Mouse (Mus musculus) forebrain, embryonic 10.5 days (tissue): ENCODE measurements at regions not wholly inside any gene's neighbourhood (a gene's known extent, or its start where the extent isn't known, plus 50 kb on each side); places are given as distances from the start of the nearest gene placed in this dataset.
A peak's percentile ranks its signal among the peaks of the same experiment; 100 is the strongest.

Source experiments
- DNase-seq: peaks from one replicate; pipeline ENCODE4 v3.0.0-alpha.2; 2017; ENCODE audit warnings: low spot score; ENCODE audit errors: extremely low spot score
- H3K27ac ChIP-seq: fragments of 300-500 bp; sonication (generic); 2 replicates; pipeline ENCODE4 v1.5.1; 2016; ENCODE audit warnings: mild to moderate bottlenecking
- H3K27me3 ChIP-seq: fragments of 300-500 bp; sonication (generic); 2 replicates; pipeline ENCODE4 v1.6.1; 2016; ENCODE audit warnings: mild to moderate bottlenecking; ENCODE audit not compliant: poor library complexity, severe bottlenecking
- H3K36me3 ChIP-seq: fragments of 300-500 bp; sonication (generic); replicated peaks from 2 replicates; pipeline ENCODE4 v1.6.1; 2016; ENCODE audit warnings: mild to moderate bottlenecking, moderate library complexity
- H3K4me1 ChIP-seq: fragments of 300-500 bp; sonication (generic); 2 replicates; pipeline ENCODE4 v1.6.1; 2016
- H3K4me3 ChIP-seq: fragments of 300-500 bp; sonication (generic); 2 replicates; pipeline ENCODE4 v1.5.1; 2016; ENCODE audit warnings: mild to moderate bottlenecking, moderate library complexity
- H3K9me3 ChIP-seq: fragments of 300-500 bp; sonication (generic); 2 replicates; pipeline ENCODE4 v1.6.1; 2016; ENCODE audit warnings: mild to moderate bottlenecking, moderate library complexity
- WGBS: fragments of 180-500 bp; shearing (Covaris S2); methylation state at CpG from one replicate; pipeline ENCODE4 v1.1.7; 2016; 5-methylcytosine and 5-hydroxymethylcytosine counted together

- DNase-seq: no peak
- Histone ChIP-seq H3K4me1 (no peaks in the 10 kb centered on the region), H3K4me3 (no peak overlapping the region), H3K27me3 (no peaks in the 10 kb centered on the region), H3K9me3 (no peaks in the 10 kb centered on the region), H3K36me3 (no peaks in the 10 kb centered on the region), H3K27ac (no peak overlapping the region)
- WGBS: 90% methylated on average over 4 of the region's 4 CpGs
Measured at GRCm38 (mm10) chr13:72412656-72413055, 216.0 kb upstream of the Irx2 start.

GRCm38 (mm10) chr13:72416981-72417380 is 211.6 kb upstream of the Irx2 start:
- no peaks in the 10 kb centered on the region for H3K9me3 ChIP-seq
- H3K36me3 ChIP-seq: no peaks in the 10 kb centered on the region
- no peak overlapping the region for H3K4me3 ChIP-seq
- no peaks in the 10 kb centered on the region for H3K27me3 ChIP-seq
- no peak for DNase-seq
- no peak overlapping the region for H3K27ac ChIP-seq
- 84% methylated on average over 2 of the region's 2 CpGs for WGBS
- H3K4me1 ChIP-seq: no peaks in the 10 kb centered on the region

GRCm38 (mm10) chr13:72417816-72418215 is 210.8 kb upstream of the Irx2 start:
- Histone ChIP-seq H3K4me3 (no peak overlapping the region), H3K9me3 (no peaks in the 10 kb centered on the region), H3K27ac (no peak overlapping the region), H3K36me3 (no peaks in the 10 kb centered on the region), H3K4me1 (no peaks in the 10 kb centered on the region), H3K27me3 (no peaks in the 10 kb centered on the region)
- WGBS: 93% methylated on average over 3 of the region's 3 CpGs
- no peak for DNase-seq

GRCm38 (mm10) chr13:72418285-72418684 is 210.3 kb upstream of the Irx2 start:
- DNase-seq: no peak
- Histone ChIP-seq H3K4me3 (no peak overlapping the region), H3K9me3 (no peaks in the 10 kb centered on the region), H3K27ac (no peak overlapping the region), H3K27me3 (no peaks in the 10 kb centered on the region), H3K4me1 (no peaks in the 10 kb centered on the region), H3K36me3 (no peaks in the 10 kb centered on the region)
- 79% methylated on average over 2 of the region's 2 CpGs for WGBS

GRCm38 (mm10) chr13:72419532-72419931 is 209.1 kb upstream of the Irx2 start:
- Histone ChIP-seq H3K27ac (no peak overlapping the region), H3K27me3 (no peaks in the 10 kb centered on the region), H3K4me3 (no peak overlapping the region), H3K9me3 (no peaks in the 10 kb centered on the region), H3K36me3 (no peaks in the 10 kb centered on the region), H3K4me1 (no peaks in the 10 kb centered on the region)
- no peak for DNase-seq
- WGBS: 91% methylated on average over 4 of the region's 4 CpGs

- Histone ChIP-seq H3K36me3 (no peaks in the 10 kb centered on the region), H3K27me3 (no peaks in the 10 kb centered on the region), H3K27ac (no peak overlapping the region), H3K4me3 (no peak overlapping the region), H3K4me1 (peaks cover 16% of the 10 kb centered on the region), H3K9me3 (no peaks in the 10 kb centered on the region)
- WGBS: 55% methylated on average over 8 of the region's 8 CpGs
- DNase-seq: peak; percentile 26
Measured at GRCm38 (mm10) chr13:72425917-72426316, 202.7 kb upstream of the Irx2 start.

- Histone ChIP-seq H3K27me3 (no peaks in the 10 kb centered on the region), H3K36me3 (no peaks in the 10 kb centered on the region), H3K4me1 (0 out of 2 replicates have a peak, but pooled peaks cover 2% of the 10 kb centered on the region), H3K9me3 (no peaks in the 10 kb centered on the region), H3K27ac (no peak overlapping the region), H3K4me3 (no peak overlapping the region)
- DNase-seq: no peak
- 77% methylated on average over 3 of the region's 3 CpGs for WGBS
Measured at GRCm38 (mm10) chr13:72445336-72445735, 183.3 kb upstream of the Irx2 start.

- no peak overlapping the region for H3K27ac ChIP-seq
- no peak for DNase-seq
- no peaks in the 10 kb centered on the region for H3K36me3 ChIP-seq
- no peaks in the 10 kb centered on the region for H3K9me3 ChIP-seq
- no peaks in the 10 kb centered on the region for H3K27me3 ChIP-seq
- no peak overlapping the region for H3K4me3 ChIP-seq
- WGBS: 91% methylated on average over 5 of the region's 5 CpGs
- H3K4me1 ChIP-seq: no peaks in the 10 kb centered on the region
Measured at GRCm38 (mm10) chr13:72448458-72449058, 180.1 kb upstream of the Irx2 start.

GRCm38 (mm10) chr13:72495353-72495752 is 133.3 kb upstream of the Irx2 start:
- peaks cover 12% of the 10 kb centered on the region for H3K4me1 ChIP-seq
- 86% methylated on average over 7 of the region's 7 CpGs for WGBS
- H3K36me3 ChIP-seq: no peaks in the 10 kb centered on the region
- no peak for DNase-seq
- H3K9me3 ChIP-seq: no peaks in the 10 kb centered on the region
- H3K27ac ChIP-seq: no peak overlapping the region
- H3K4me3 ChIP-seq: no peak overlapping the region
- 0 out of 2 replicates have a peak, but pooled peaks cover 4% of the 10 kb centered on the region for H3K27me3 ChIP-seq

- no peak for DNase-seq
- 72% methylated on average over 5 of the region's 5 CpGs for WGBS
- H3K4me3 ChIP-seq: no peak overlapping the region
Measured at GRCm38 (mm10) chr13:72497036-72497435, 131.6 kb upstream of the Irx2 start.

GRCm38 (mm10) chr13:72497521-72497920 is 131.1 kb upstream of the Irx2 start:
- WGBS: 19% methylated on average over 10 of the region's 10 CpGs
- peak; percentile 24 for DNase-seq
- Histone ChIP-seq H3K9me3 (no peaks in the 10 kb centered on the region), H3K4me3 (no peak overlapping the region), H3K36me3 (no peaks in the 10 kb centered on the region), H3K27me3 (0 out of 2 replicates have a peak, but pooled peaks cover 4% of the 10 kb centered on the region), H3K27ac (no peak overlapping the region), H3K4me1 (peaks cover 12% of the 10 kb centered on the region)

More at GRCm38 (mm10) chr13:72497036-72497435, 131.6 kb upstream of the Irx2 start:
- Histone ChIP-seq H3K36me3 (no peaks in the 10 kb centered on the region), H3K27ac (no peak overlapping the region), H3K4me1 (peaks cover 12% of the 10 kb centered on the region), H3K27me3 (0 out of 2 replicates have a peak, but pooled peaks cover 4% of the 10 kb centered on the region), H3K9me3 (no peaks in the 10 kb centered on the region)

- H3K4me1 ChIP-seq: no peaks in the 10 kb centered on the region
- DNase-seq: no peak
- no peak overlapping the region for H3K27ac ChIP-seq
- WGBS: 84% methylated on average over 4 of the region's 4 CpGs
- H3K36me3 ChIP-seq: no peaks in the 10 kb centered on the region
- H3K27me3 ChIP-seq: no peaks in the 10 kb centered on the region
- no peak overlapping the region for H3K4me3 ChIP-seq
- no peaks in the 10 kb centered on the region for H3K9me3 ChIP-seq
Measured at GRCm38 (mm10) chr13:72505954-72506353, 122.7 kb upstream of the Irx2 start.

GRCm38 (mm10) chr13:72538633-72539032 is 90.0 kb upstream of the Irx2 start:
- no peaks in the 10 kb centered on the region for H3K4me1 ChIP-seq
- no peak for DNase-seq
- no peaks in the 10 kb centered on the region; the same call in 1 of the 2 replicates for H3K9me3 ChIP-seq
- H3K27me3 ChIP-seq: no peaks in the 10 kb centered on the region
- no peak overlapping the region for H3K4me3 ChIP-seq
- H3K36me3 ChIP-seq: no peaks in the 10 kb centered on the region
- no peak overlapping the region for H3K27ac ChIP-seq
- WGBS: 91% methylated on average over 4 of the region's 4 CpGs

GRCm38 (mm10) chr13:72541706-72542105 is 86.9 kb upstream of the Irx2 start:
- Histone ChIP-seq H3K4me1 (no peaks in the 10 kb centered on the region), H3K27me3 (no peaks in the 10 kb centered on the region), H3K9me3 (no peaks in the 10 kb centered on the region; the same call in 1 of the 2 replicates), H3K4me3 (no peak overlapping the region), H3K27ac (no peak overlapping the region), H3K36me3 (no peaks in the 10 kb centered on the region)
- no peak for DNase-seq
- WGBS: 93% methylated on average over 3 of the region's 3 CpGs
